Mouse (Mus musculus) cerebellum, postnatal 25 days (tissue): Measurements from ENCODE around the gene Nr2f2.

Experiments used
- DNase-seq, 2 experiments: peaks; one replicate each; pipeline ENCODE4 v3.0.0; 2021; ENCODE audit warnings: mixed read lengths in 2 of 2

The Nr2f2 gene

DNA sequence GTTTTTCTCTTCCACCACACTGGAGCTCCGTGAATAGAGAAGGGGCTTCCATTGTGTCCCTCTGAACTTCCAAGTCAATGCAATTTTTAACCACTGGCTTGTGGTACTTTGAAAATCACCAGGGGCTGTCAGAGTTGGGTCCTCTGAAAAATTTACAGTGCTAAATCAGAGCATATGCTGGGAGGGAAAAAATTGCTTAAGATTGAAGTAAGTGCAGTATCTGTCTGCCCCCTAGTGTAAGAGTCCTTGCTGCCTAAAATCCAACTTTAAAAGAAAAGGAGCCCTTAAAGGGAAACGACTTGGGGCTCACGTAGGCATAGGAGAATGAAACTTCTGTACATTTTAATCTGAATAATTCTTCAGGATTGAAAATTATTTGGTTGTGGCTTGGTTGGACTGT is 1.7 kb downstream of the Nr2f2 start:
- no peak for DNase-seq

DNA sequence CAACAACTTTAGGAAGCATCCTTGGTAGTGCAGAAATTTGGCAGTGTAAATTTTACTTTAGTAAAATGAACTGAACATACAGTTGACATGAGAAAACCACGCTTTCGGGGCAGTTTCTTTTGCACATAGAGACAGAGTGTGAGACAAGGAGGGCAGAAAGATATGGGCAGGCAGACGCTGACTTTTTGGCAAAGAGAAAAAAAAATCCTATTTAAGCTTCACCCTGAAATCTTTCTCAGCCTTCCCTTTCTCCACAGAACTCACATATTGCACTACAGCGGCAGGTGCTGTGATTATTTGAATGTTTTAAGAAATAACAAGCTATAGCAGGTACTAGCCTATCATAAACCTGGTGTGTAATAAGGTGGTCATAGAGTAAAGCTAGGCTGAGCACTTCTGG is 3.2 kb downstream of the Nr2f2 start:
- DNase-seq: no peak

DNA sequence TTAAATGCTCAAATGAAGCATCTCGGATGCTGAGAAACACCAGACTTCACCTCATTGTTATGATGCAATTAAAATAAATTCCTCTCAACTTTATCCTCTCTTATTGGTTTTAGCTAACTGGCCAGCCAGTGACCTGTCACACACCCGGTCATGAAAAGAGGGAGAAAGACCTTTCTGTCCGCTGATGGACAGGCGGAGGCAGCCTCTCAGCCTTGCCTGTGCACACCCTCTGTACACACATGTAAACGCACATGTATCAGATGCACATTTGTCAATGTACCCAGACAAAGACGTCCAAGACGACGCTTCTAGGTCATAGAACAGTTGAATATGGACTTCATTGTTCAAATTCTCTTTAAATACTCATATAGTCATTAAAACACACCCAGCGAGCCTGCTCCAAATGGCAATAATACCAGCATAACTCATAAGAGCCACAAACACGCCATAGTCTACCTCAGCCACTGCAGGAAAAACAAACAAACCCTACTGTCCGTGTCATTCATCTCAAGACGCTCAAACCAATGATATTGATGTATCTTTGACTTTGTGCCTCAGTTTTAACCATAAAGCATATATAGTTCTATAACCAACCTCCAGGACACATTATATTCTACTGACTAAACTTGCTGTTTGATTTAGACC is 3.9 kb downstream of the Nr2f2 start:
- no peak for DNase-seq

DNA sequence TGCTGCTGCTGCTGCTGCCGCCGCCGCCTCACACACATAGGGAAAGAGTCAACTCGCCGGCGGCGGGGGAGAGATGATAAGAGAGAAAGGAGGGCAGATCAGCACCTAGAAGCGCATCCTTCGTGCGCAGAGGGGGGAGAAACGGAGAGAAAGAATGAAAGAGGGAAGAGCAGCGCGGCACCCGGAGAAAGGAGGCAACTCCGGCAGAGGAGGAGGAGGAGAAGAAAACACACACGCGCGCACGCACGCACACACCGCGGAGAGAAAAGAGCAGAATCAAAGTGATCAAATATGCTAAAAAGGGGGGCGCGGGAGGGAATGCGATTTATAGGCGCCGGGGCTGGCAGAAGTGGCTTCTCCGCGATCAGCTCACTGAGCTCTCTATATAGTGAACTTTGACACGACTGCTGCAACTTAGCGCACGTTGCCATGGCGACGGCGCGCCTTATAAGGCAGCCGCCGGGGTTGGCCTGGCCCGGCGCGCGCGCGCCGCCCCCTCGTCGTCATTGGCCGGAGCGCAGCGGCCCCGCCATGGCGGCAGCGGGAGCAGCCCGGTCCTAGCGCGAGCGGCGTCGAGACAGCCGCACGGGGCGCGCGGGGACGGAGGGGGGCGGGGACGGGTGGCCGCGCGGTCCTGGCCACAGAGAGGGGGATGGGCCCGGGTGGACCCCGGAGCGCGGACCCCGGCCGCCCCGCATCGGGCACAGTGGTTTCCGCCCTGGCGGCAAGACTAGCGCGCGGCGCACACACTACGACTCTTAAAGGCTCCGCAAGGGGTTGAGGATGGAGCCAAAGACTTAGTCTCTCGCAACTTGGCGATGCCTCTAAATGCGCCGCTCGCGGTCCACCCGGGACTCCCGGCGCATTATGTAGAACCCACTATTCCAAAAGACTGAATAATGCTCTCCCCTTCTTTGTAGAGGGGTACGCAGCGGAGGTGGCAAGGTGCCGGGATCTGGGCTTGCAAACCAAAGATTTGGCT is 4.9 kb downstream of the Nr2f2 start:
- peak; percentile 87 to 94 for DNase-seq

DNA sequence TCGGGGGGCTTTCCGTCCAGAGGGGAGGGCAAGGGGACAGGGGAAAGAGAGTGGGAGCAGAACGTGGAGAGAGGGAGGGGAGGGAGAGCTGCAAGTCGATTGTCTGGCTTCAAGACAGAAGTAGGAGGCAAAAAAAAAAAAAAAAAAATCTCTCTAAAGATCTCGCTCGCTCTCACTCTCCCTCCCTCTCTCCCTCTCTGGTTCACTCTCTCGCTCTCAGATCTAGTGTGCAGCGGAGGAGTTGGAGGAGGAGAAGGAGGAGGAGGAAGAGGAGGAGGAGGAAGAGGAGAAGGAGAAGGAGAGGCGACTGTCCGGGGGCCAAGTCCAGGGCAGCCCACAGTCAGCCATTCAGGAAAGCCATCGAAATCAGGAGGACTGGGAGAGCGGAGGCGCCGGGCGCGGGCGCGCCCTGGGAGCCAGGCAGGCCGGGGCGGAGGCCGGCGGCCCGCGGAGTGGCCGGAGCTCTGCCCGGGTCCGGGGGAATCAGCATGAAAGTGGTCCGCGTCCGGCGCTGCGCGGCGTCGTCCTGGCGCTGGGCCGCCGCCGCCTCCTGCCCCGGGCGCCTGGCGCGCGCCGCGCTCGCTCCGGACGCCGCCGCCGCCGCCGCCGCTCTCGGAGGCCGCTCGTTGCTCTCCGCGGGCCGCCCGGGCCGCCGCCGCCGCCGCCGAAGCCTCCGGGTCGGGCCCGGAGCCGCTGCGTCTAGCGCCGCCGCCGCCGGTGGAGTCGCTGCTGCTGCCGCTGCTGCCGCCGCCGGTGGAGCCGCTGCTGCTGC is 5.7 kb downstream of the Nr2f2 start:
- DNase-seq: peak in 1 of 2 experiments; percentile 61

DNA sequence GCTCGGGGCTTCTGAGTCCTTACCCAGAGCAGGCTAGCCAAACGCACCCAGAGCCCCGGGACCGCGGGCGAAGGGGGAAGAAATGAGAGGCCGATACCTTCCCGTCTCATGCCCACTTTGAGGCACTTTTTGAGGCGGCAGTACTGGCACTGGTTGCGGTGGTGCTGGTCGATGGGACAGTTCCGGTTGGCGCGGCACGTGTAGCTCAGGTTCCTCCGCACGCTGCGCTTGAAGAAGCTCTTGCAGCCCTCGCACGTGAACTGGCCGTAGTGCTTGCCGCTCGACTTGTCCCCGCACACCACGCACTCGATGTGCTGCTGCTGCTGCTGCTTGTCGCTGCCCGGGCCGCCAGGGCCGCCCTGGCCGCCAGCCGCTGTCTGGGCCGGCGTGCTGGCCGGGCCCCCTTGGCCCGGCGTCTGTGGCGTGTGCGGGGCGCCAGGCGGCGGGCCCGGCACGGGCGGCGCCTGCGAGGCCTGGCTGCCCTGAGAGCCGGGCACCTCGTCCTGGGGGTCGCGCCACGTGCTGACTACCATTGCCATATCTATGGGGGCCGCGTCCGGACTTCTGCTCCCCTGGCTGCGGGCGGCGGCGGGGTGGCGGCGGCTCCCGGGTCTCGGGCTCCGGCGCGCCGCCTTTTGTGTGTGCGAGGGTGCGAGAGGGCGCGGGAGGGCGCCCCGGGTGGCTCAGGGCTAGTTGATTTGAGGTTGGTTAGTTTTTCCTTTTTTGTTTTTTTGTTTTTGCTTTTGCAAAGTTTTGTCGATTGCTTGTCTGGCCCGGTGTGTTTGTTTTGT is 6.5 kb downstream of the Nr2f2 start:
- DNase-seq: peak; percentile 44 to 50

DNA sequence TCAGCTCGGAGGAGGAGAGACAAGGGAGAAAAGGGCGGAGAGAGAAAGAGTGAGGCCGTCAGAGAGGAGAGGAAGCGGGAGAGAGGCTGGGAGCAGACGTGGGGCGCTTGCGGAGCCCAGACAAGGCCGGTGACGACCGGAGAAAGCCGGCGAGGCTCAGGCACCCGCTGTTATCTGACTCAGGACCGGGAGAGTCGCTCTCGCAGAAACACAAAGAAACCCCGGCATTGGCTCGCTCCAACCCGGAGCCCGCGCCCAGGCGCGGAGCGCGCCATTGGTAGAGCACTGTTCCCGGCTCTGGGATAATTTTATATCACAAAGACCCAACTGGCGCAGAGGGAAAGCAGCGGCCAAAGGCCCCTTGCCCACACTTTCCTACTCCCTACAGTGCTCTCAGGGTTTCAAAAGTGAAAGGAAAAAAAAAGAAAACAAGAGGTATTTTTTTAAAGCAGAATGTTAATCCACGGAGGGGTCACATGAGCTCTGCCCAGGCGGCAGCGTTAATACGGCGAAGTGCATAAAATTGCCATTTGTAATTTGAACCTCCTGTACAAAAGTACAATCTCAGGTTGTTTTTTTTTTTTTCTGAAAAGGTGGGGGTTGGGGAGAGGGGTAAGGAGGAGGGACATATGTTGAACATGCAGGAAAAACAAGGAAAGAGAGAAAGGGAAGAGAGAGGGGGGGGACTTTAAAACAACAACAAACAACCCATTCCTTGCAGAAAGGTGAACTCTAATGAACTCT is 7.5 kb downstream of the Nr2f2 start:
- DNase-seq: peak; percentile 55 to 63

DNA sequence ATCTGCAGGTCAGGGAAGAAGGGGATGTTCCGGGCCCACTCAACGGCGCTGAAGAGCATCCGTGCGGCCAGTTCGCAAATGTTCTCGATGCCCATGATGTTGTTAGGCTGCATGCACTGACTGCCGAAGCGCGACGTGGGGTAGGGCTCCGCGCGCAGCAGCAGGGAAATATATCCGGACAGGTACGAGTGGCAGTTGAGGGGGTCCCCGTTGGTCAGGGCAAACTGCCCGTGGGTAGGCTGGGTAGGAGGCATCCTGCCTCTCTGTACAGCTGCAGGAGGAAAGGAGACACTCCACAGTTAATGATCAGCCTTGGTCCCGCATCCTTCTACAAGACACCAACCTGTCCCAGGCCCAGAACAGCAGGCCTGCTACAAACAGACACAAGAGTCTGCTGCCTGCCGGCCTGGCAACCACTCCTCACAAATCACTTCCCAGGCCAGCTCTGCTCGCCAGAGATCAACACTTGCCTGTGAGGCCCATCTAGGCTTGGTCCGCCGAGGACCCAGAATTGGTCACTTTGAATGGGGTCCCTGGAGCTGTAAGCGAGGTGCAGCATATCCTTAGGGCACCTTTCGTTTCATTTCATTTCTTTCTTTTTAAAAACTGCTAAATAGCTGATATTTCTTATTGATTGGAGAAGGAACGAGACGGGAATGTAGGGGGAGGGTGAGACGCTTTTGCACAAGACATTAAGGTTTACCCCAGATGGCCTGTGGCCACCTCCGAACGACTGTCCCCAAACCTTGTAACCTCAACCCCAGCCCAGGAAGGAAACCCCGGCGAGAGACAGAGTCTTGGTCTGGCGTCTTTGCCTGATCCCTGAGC is 8.3 kb downstream of the Nr2f2 start:
- peak in 1 of 2 experiments; percentile 28 for DNase-seq

DNA sequence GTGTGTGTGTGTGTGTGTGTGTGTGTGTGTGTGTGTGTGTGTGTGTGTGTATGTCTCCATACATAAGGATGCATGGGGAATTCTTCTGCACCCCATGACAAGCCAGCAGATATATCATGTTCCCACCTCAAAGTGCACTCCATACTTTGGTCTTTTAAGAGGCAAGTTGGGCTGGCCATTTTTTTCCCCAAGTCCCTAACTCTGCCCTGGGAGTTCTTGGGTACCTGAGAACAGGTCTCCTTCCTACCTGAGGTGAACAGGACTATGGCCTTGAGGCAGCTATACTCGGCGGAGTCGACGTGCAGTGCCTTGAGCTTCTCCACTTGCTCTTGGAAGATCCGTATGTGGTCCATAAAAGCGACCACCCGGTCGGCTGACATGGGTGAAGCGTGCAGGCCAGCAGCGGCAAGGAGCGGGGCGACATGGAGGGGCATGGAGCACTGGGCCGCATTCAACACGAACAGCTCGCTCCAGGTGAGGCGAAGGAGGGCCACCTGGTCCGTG is 9.0 kb downstream of the Nr2f2 start:
- DNase-seq: no peak

DNA sequence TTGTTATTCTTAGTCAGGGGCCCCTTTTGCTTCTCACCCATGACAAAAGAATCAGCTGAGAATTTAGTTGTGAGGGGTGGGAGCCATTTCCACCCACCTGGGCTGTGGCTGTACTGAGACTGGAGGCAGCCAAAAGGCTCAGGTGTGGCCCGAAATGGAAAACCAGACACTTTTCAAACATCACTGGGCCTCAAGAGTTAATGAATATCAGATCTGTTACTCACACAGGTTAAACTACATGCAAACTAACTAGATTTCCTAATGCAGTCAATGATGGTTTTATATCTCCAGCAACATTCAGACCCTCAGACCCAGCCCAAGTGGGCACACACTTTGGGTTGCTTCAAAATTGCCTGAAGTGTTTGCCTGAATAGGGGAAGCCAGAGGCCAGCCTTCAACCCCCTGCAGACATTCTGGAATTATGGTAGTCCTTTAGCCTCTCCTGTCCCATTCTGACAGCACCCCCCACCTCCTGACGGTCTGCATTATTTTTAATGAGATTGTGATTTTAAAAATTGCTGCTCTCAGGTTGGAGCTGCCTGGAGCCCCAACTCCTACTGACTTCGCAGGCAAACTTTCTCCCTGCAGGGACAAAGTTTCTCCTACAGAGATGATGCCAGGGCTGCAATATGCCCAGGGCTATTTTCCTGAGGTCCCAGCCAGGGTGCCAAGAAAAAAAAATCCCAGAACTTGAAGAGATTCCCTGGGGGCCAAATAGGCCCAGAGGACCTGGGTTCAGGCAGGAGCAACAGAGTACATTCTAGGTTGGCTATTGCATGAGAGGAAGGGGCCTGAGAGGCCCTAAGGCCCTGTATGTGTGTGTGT is 9.6 kb downstream of the Nr2f2 start:
- DNase-seq: no peak

DNA sequence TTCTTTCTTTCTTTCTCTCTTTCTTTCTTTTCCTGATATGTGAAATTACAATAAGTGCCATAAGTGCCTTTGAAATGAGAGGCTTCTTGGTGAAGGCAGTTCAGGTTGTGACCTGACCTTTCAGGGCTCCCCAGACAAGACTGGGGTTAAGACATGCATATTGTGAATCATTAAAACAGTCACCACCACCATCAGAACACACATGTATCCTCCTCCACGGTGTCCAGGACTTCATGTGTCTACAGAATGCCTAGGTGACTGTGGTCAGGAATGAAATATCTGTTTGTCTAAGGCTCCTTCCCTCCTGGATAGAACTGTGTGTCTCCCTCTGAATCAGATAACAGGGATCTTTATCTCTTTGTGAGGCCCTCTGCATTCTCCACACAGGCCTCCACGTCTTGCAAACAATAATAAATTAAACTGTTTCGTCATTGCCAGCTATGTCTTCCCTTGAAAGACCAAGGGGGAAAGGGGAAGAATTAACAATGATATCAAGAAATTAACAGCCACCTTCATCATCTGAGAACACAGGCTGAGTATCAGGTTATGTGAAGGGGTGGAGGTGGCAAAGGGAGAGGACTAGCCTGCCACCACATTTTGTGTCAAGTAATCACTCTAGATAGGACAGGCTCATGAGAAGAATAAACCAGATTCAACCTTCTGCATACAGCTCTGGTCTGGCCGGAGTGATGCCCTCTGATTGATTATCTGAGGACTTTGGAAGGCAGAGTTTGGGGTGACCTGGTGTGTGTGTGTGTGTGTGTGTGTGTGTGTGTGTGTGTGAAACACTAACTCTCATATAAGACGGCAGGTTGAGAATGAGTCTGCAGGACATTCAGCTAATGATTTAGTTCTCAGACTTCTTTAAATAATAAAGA is 10.6 kb downstream of the Nr2f2 start:
- DNase-seq: no peak

DNA sequence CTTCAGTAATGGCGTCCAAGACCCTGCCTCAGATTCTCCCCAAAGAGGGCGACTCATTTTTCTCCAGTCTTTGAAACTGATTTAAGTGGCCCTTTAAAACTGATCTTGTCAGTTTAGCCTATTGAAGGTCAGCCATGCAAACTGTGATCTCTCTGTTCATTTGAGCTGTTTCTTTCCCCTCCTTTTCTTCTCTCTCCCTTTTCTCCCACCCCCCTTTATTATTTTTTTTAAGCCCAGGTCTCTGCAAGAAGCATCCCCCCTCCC is 11.2 kb downstream of the Nr2f2 start:
- no peak for DNase-seq

DNA sequence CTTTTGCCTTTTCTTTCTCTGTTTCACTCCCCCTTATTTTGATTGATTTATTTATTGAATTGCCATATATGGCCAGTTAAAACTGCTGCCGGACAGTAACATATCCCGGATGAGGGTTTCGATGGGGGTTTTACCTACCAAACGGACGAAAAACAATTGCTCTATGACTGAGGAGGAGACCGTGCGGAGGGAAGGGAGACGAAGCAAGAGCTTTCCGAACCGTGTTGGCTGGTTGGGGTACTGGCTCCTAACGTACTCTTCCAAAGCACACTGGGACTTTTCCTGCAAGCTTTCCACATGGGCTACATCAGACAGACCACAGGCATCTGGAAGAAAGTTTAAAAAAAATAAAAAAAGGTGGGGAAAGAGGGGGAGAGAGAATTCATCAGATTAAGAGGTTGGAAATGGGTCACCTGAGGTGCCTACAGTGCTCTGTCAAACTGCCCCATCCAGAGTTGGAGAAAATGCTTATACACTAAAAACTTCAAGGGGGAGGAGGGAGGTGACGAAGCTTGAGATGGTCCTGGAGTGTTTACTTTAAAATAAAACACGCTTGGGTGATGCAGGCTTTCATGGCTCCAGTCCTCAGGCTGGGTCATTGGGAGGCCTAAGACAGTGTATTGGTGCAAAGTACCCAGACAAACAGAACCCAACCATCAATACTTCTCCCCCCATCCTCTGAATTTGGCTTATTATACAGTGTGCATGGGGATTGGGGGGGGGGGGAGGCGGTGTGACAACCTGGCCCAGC is 11.8 kb downstream of the Nr2f2 start:
- no peak for DNase-seq

DNA sequence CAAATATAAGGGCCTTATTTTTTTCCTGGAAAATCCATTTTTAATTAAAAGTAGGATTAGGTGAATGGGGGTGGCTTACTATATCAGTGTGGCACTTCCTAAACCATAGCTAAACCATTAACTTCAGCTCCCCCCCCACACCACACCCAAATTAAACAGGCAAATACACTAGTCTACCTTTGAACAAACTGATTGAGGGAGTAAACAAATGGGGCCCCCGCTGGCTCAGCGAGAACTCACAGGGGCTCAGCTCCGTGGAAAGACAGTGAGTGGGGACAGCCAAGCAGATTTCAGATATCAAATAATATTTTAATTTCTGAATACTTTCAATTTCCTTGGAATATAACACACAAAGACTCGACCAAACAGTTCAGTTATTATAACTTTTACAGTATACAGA is 13.4 kb downstream of the Nr2f2 start:
- no peak for DNase-seq

DNA sequence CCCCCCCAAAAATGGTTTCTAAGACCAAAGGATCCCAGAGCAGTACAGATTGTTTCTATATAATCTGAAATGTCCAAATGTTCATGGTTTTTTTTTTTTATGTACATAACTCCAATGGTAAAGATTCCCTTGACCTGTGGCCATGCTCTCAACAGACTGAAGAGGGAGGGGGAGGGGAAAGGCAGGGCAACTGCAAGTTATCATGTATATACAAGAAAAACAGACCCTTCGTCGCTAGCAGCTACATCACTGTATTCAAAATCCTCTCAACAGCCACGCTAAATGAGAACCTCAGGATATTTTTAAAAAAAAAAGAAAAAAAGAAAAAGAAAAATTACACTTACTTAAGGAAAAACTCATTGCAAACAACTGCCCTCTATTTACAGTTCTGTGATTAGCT is 13.9 kb downstream of the Nr2f2 start:
- no peak for DNase-seq

DNA sequence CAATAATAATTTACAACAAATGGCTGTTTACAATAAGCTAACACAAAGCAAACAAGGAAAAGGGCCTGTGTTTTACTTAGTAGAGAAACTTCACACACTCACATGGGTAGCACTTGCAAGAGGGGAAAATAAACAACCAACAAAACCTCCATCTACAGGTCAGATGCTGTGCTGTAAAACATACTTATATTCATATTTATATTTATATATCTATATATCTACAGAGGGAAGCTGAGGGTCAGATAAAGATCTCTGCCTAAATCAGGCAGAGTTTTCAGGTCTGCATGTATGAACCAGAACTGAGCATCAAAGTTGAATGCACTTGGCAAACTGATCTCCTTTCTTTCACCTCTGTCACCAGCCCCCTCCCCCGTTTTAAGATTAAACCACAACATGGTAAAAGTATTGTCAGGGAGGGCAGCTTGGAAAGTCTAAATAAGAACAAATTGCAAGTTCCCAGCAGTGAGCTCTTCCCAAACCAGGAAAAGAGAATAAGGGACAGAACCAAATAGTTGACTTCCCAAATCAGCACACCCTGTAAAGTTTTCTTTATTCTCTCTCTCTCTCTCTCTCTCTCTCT is 14.5 kb downstream of the Nr2f2 start:
- DNase-seq: no peak

DNA sequence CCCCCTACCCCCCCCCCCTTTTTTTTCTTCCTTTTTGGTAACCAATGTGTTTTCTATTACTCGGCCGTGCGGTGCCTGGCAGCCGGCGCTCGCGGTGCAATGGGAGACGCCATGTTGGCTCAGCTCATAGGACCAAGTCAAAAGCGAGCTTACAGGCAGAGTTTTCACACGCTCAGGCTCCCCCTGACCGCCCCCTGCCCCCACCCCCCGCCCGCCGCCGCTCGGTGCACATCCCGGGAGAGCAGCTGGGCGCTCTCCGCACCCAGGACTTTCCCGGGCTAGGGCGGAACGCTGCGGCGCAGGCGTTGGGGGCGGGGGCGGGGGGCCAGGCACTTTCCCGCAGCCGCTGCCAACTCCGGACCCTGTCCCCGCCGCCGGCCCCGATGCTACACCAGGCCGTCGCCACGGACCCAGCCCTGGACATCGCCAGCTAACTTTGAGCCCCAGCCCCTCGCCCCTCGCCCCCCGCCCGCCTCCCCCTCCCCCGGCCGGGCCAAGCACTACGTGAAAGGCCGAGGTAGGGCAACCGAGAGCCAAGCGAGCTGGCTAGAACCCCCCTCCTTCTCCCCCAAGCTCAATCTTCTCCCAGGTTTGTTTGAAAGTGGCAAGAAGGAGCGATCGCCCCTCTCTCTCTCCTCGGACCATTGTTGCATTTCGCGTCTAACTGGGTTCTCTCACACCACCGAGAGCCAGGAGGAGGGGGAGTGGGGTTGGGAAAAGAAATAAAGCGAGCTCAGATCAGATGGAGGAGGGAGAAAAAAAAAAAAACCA is 15.6 kb downstream of the Nr2f2 start:
- DNase-seq: peak; percentile 51 to 64
